Mouse (Mus musculus): ENCODE measurements around the gene Grk5.

DNA sequence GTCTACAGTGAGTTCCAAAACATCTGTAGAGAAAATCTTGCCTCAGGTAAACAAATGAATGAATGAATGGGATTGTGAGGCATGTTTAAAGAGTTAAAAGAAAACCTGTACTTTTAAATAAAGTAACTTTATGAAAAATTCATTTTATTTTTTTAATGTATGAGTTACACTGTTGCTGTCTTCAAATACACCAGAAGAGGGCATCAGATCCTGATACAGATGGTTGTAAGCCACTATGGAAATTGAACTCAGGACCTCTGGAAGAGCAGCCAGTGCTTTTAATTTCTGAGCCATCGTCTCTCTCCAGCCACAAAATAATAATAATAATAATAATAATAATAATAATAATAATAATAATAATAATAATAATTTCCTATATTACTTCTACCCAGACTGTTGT lies 19.1 kb upstream of the Grk5 start:
- TF ChIP-seq CTCF (IDR thresholded peaks at IDR 0.05; ENCODE audit: low read depth) (peak; percentile 52), EP300 (optimal IDR thresholded peaks at IDR 0.05) (no peak)

Data from stomach, postnatal 0 days (tissue).